Mouse (Mus musculus) forebrain, embryonic 14.5 days (tissue): ENCODE data around the gene Ube4b. TPM values are rescaled to one million over a fixed set of nuclear protein-coding genes. Genes with fewer than 3 reads are reported as not detected.
"Not testable (repeated sequence)": the region's sequence is repeated elsewhere in the genome, so short reads cannot be mapped to it uniquely, and the experiment has no call there.

ENCODE experiments used
- ATAC-seq: fragments of 200-750 bp; cut with Nextera tagmentation; 2 replicates; pipeline ENCODE4 v1.8.0; 2017; ENCODE audit warnings: mild to moderate bottlenecking, moderate library complexity
- DNase-seq: peaks from one replicate; pipeline ENCODE4 v3.0.0-alpha.2; 2015; ENCODE audit warnings: low spot score
- H3K27ac ChIP-seq: fragments of 300-500 bp; sonication (generic); 2 replicates; pipeline ENCODE4 v1.5.1; 2014; ENCODE audit warnings: low read depth, mild to moderate bottlenecking, control low read depth, low read length, moderate library complexity
- H3K27me3 ChIP-seq: fragments of 300-500 bp; sonication (generic); replicated peaks from 2 replicates; pipeline ENCODE4 v1.6.1; 2014; ENCODE audit warnings: low read length, control low read depth, mixed read lengths; ENCODE audit not compliant: control insufficient read depth, insufficient read depth
- H3K36me3 ChIP-seq: fragments of 300-500 bp; sonication (generic); 2 replicates; pipeline ENCODE4 v1.6.1; 2014; ENCODE audit warnings: low read length, control low read depth; ENCODE audit not compliant: control insufficient read depth, insufficient read depth
- H3K4me1 ChIP-seq: fragments of 300-500 bp; sonication (generic); 2 replicates; pipeline ENCODE4 v1.6.1; 2014; ENCODE audit warnings: antibody characterized with exemption, low read length, control low read depth; ENCODE audit not compliant: control insufficient read depth, insufficient read depth
- H3K4me2 ChIP-seq: fragments of 300-500 bp; sonication (generic); 2 replicates; pipeline ENCODE4 v1.6.1; 2014; ENCODE audit warnings: mild to moderate bottlenecking, control low read depth, low read length
- H3K4me3 ChIP-seq: fragments of 300-500 bp; sonication (generic); 2 replicates; pipeline ENCODE4 v1.5.1; 2014; ENCODE audit warnings: low read depth, low read length, control low read depth
- H3K9ac ChIP-seq: fragments of 300-500 bp; sonication (generic); 2 replicates; pipeline ENCODE4 v1.6.1; 2014; ENCODE audit warnings: mild to moderate bottlenecking, low read length, control low read depth, moderate library complexity
- H3K9me3 ChIP-seq: fragments of 300-500 bp; sonication (generic); replicated peaks from 2 replicates; pipeline ENCODE4 v1.6.1; 2016; ENCODE audit warnings: low read length, control low read depth, mixed read lengths; ENCODE audit not compliant: control insufficient read depth
- WGBS: fragments of 180-500 bp; shearing (Covaris S2); extraction: QIAGEN DNeasy Blood & Tissue Kit; methylation state at CpG from one replicate; pipeline ENCODE4 v1.1.7; 2014; 5-methylcytosine and 5-hydroxymethylcytosine counted together
- polyA plus RNA-seq: library from polyadenylated mRNA; unstranded; fragments of >200 nt; fragmentation: Nextera tagmentation; extraction: Ambion mirVana; gene quantifications from 2 replicates; pipeline ENCODE4 v1.2.1, GENCODE M21; 2014

Gene Ube4b
- 34.3 and 44.7 TPM in 2 replicates for polyA plus RNA-seq

GRCm38 (mm10) chr4:149426325-149427199 lies at the start of gene Ube4b:
Ube4b (minus strand) TSS chr4:149426749.
- Histone ChIP-seq H3K4me1 (peaks cover 7% of the 10 kb centered on the region; the same call in 1 of the 2 replicates), H3K27me3 (no peaks in the 10 kb centered on the region), H3K27ac (peak within 1 kb of the TSS; percentile 99), H3K9me3 (no peaks in the 10 kb centered on the region), H3K9ac (peak within 1 kb of the TSS; percentile 86), H3K36me3 (no peaks in the 10 kb centered on the region), H3K4me3 (peak within 1 kb of the TSS; percentile 84), H3K4me2 (peak within 1 kb of the TSS; percentile 68)
- DNase-seq (peak; percentile 100), ATAC-seq (peak; percentile 94)
- under 1% methylated on average over 41 of the region's 50 CpGs for WGBS

- 85% methylated on average over 7 of the region's 7 CpGs for WGBS
- Histone ChIP-seq H3K27ac (no peak overlapping the region), H3K4me2 (no peak overlapping the region), H3K4me1 (no peaks in the 10 kb centered on the region), H3K4me3 (no peak overlapping the region), H3K27me3 (no peaks in the 10 kb centered on the region), H3K9ac (no peak overlapping the region), H3K36me3 (peaks cover 11% of the 10 kb centered on the region), H3K9me3 (no peaks in the 10 kb centered on the region)
- no peak for ATAC-seq
- no peak for DNase-seq
Observed at GRCm38 (mm10) chr4:149475096-149475495, 48.5 kb upstream of the Ube4b start.

GRCm38 (mm10) chr4:149469557-149469956 lies 43.0 kb upstream of the Ube4b start:
- no peak overlapping the region for H3K4me3 ChIP-seq
- DNase-seq (no peak), ATAC-seq (no peak)
- H3K4me1 ChIP-seq = no peaks in the 10 kb centered on the region
- H3K27ac ChIP-seq = no peak overlapping the region
- WGBS = 94% methylated on average over 3 of the region's 3 CpGs
- no peaks in the 10 kb centered on the region for H3K9me3 ChIP-seq
- no peak overlapping the region for H3K4me2 ChIP-seq
- no peaks in the 10 kb centered on the region for H3K27me3 ChIP-seq
- no peak overlapping the region for H3K9ac ChIP-seq
- peaks cover 31% of the 10 kb centered on the region for H3K36me3 ChIP-seq

- Histone ChIP-seq H3K27ac (no peak overlapping the region), H3K4me3 (no peak overlapping the region), H3K9ac (no peak overlapping the region), H3K4me1 (no peaks in the 10 kb centered on the region), H3K36me3 (peaks cover 7% of the 10 kb centered on the region; the same call in 1 of the 2 replicates), H3K27me3 (no peaks in the 10 kb centered on the region), H3K4me2 (no peak overlapping the region), H3K9me3 (no peaks in the 10 kb centered on the region)
- WGBS = 83% methylated on average over 6 of the region's 6 CpGs
- DNase-seq (no peak), ATAC-seq (no peak)
Observed at GRCm38 (mm10) chr4:149463435-149463950, 36.9 kb upstream of the Ube4b start.

- Histone ChIP-seq H3K4me3 (no peak overlapping the region), H3K27me3 (no peaks in the 10 kb centered on the region), H3K9me3 (no peaks in the 10 kb centered on the region), H3K36me3 (peaks cover under 1% of the 10 kb centered on the region; the same call in 1 of the 2 replicates), H3K4me2 (no peak overlapping the region), H3K27ac (no peak overlapping the region), H3K9ac (no peak overlapping the region), H3K4me1 (no peaks in the 10 kb centered on the region)
- WGBS = 83% methylated on average over 6 of the region's 6 CpGs
- DNase-seq = no peak
- ATAC-seq = no peak
Observed at GRCm38 (mm10) chr4:149462305-149462971, 35.9 kb upstream of the Ube4b start.

GRCm38 (mm10) chr4:149461579-149462304 lies 35.2 kb upstream of the Ube4b start:
- Histone ChIP-seq H3K4me3 (no peak overlapping the region), H3K9me3 (no peaks in the 10 kb centered on the region), H3K4me1 (no peaks in the 10 kb centered on the region), H3K9ac (no peak overlapping the region), H3K27me3 (no peaks in the 10 kb centered on the region), H3K36me3 (no peaks in the 10 kb centered on the region), H3K4me2 (no peak overlapping the region), H3K27ac (no peak overlapping the region)
- DNase-seq (no peak), ATAC-seq (no peak)
- WGBS = 74% methylated on average over 6 of the region's 7 CpGs

GRCm38 (mm10) chr4:149460475-149460874 lies 33.9 kb upstream of the Ube4b start:
- not testable (repeated sequence) for H3K9me3 ChIP-seq, H3K36me3 ChIP-seq, H3K4me2 ChIP-seq, H3K27ac ChIP-seq, ATAC-seq, H3K27me3 ChIP-seq, H3K4me1 ChIP-seq, H3K4me3 ChIP-seq, DNase-seq, H3K9ac ChIP-seq
- WGBS = 91% methylated on average over 2 of the region's 2 CpGs

- H3K4me1 ChIP-seq = no peaks in the 10 kb centered on the region
- no peak overlapping the region for H3K4me2 ChIP-seq
- H3K9me3 ChIP-seq = no peaks in the 10 kb centered on the region
- H3K4me3 ChIP-seq = no peak overlapping the region
- ATAC-seq = no peak
- no peak overlapping the region for H3K9ac ChIP-seq
- H3K27ac ChIP-seq = no peak overlapping the region
- no peaks in the 10 kb centered on the region for H3K36me3 ChIP-seq
- 94% methylated on average over 1 of the region's 1 CpGs for WGBS
- no peak for DNase-seq
- H3K27me3 ChIP-seq = no peaks in the 10 kb centered on the region
Observed at GRCm38 (mm10) chr4:149459425-149459824, 32.9 kb upstream of the Ube4b start.
